Mouse (Mus musculus) embryonic fibroblast, embryonic 13.5 days (primary cell): ENCODE measurements at regions not wholly inside any gene's neighbourhood (a gene's known extent, or its start where the extent isn't known, plus 50 kb on each side); places are given as distances from the start of the nearest gene placed in this dataset.

Source experiments
- CTCF ChIP-seq: IDR thresholded peaks from 2 replicates; pipeline ENCODE4 v1.5.1; 2011; ENCODE audit warnings: mild to moderate bottlenecking, control low read depth, low read length, moderate library complexity, borderline replicate concordance; ENCODE audit not compliant: insufficient read depth
- POLR2A ChIP-seq: IDR thresholded peaks from 2 replicates; pipeline ENCODE4 v1.6.1; 2011; ENCODE audit warnings: low read depth, mild to moderate bottlenecking, control low read depth, low read length, moderate library complexity

DNA sequence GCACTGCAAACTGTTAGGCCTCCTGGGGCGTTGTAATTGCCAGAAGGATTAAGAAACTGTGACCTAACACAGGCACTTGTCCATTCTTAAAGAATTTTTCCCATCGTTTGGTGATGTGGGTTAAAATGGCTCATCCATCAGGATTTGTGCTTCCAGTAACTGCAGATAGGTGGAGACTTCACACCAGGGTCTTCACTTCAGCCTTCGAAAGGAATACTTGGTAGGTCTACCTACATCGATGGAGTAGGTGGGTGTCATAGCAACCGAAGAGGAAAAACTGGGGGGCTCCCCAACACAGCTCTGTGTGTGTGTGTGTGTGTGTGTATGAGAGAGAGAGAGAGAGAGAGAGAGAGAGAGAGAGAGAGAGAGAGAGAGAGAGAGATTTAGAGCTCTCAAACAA, 126.3 kb upstream of the Zfp706 start:
- TF ChIP-seq POLR2A: no peak
- TF ChIP-seq CTCF: no peak
